Mouse (Mus musculus) kidney, embryonic 16.5 days (tissue): ENCODE results near the gene Cd180. TPM values are rescaled to one million over a fixed set of nuclear protein-coding genes. Genes with fewer than 3 reads are reported as not detected.
"Not testable (repeated sequence)": the region's sequence is repeated elsewhere in the genome, so short reads cannot be mapped to it uniquely, and the experiment has no call there.

Experiments used
- ATAC-seq: fragments of 200-750 bp; cut with Nextera tagmentation; 2 replicates; pipeline ENCODE4 v1.8.0; 2017; ENCODE audit warnings: moderate TSS enrichment; ENCODE audit not compliant: low FRiP score, low TSS enrichment
- H3K27ac ChIP-seq: fragments of 300-500 bp; sonication (generic); 2 replicates; pipeline ENCODE4 v1.5.1; 2014; ENCODE audit warnings: low read length
- H3K27me3 ChIP-seq: fragments of 300-500 bp; sonication (generic); 2 replicates; pipeline ENCODE4 v1.6.1; 2014; ENCODE audit warnings: low read length, control low read depth, mixed read lengths; ENCODE audit not compliant: insufficient read depth
- H3K36me3 ChIP-seq: fragments of 300-500 bp; sonication (generic); 2 replicates; pipeline ENCODE4 v1.6.1; 2014; ENCODE audit warnings: low read length, control low read depth, mixed read lengths; ENCODE audit not compliant: insufficient read depth
- H3K4me1 ChIP-seq: fragments of 300-500 bp; sonication (generic); 2 replicates; pipeline ENCODE4 v1.6.1; 2014; ENCODE audit warnings: low read length, control low read depth, mixed read lengths; ENCODE audit not compliant: insufficient read depth
- H3K4me2 ChIP-seq: fragments of 300-500 bp; sonication (generic); replicated peaks from 2 replicates; pipeline ENCODE4 v1.6.1; 2014; ENCODE audit warnings: low read depth, low read length
- H3K4me3 ChIP-seq: fragments of 300-500 bp; sonication (generic); 2 replicates; pipeline ENCODE4 v1.5.1; 2014; ENCODE audit warnings: mild to moderate bottlenecking, low read length
- H3K9ac ChIP-seq: fragments of 300-500 bp; sonication (generic); replicated peaks from 2 replicates; pipeline ENCODE4 v1.6.1; 2014; ENCODE audit warnings: low read length
- H3K9me3 ChIP-seq: fragments of 300-500 bp; sonication (generic); 2 replicates; pipeline ENCODE4 v1.6.1; 2016; ENCODE audit warnings: low read length, control low read depth
- WGBS: fragments of 180-500 bp; shearing (Covaris S2); extraction: QIAGEN DNeasy Blood & Tissue Kit; methylation state at CpG from one replicate; pipeline ENCODE4 v1.1.7; 2014; 5-methylcytosine and 5-hydroxymethylcytosine counted together
- polyA plus RNA-seq: library from polyadenylated mRNA; unstranded; fragments of >200 nt; fragmentation: Nextera tagmentation; extraction: Ambion mirVana; gene quantifications from 2 replicates; pipeline ENCODE4 v1.2.1, GENCODE M21; 2015

Gene Cd180
- polyA plus RNA-seq, 1 experiment from 2014 or later = 0.29 TPM

- ATAC-seq, H3K36me3 ChIP-seq, H3K4me1 ChIP-seq, H3K27me3 ChIP-seq, H3K9me3 ChIP-seq, H3K9ac ChIP-seq, H3K4me2 ChIP-seq, H3K27ac ChIP-seq, H3K4me3 ChIP-seq: not testable (repeated sequence)
- 72% methylated on average over 7 of the region's 7 CpGs for WGBS
Observed at GRCm38 (mm10) chr13:102728951-102729350, 35.6 kb downstream of the Cd180 start.

GRCm38 (mm10) chr13:102733063-102733462, 39.7 kb downstream of the Cd180 start:
- Histone ChIP-seq H3K36me3 (peaks cover 23% of the 10 kb centered on the region), H3K9me3 (no peaks in the 10 kb centered on the region), H3K9ac (no peak overlapping the region), H3K4me3 (no peak overlapping the region), H3K27me3 (no peaks in the 10 kb centered on the region), H3K4me1 (no peaks in the 10 kb centered on the region), H3K4me2 (no peak overlapping the region), H3K27ac (no peak overlapping the region)
- ATAC-seq = no peak
- 40% methylated on average over 2 of the region's 2 CpGs for WGBS

- H3K4me3 ChIP-seq = no peak overlapping the region
- no peaks in the 10 kb centered on the region for H3K4me1 ChIP-seq
- 81% methylated on average over 7 of the region's 7 CpGs for WGBS
- peaks cover 33% of the 10 kb centered on the region for H3K36me3 ChIP-seq
- H3K4me2 ChIP-seq = no peak overlapping the region
- no peak overlapping the region for H3K9ac ChIP-seq
- no peak overlapping the region for H3K27ac ChIP-seq
- no peak for ATAC-seq
- no peaks in the 10 kb centered on the region for H3K27me3 ChIP-seq
- H3K9me3 ChIP-seq = no peaks in the 10 kb centered on the region
Observed at GRCm38 (mm10) chr13:102737811-102738210, 44.5 kb downstream of the Cd180 start.

DNA sequence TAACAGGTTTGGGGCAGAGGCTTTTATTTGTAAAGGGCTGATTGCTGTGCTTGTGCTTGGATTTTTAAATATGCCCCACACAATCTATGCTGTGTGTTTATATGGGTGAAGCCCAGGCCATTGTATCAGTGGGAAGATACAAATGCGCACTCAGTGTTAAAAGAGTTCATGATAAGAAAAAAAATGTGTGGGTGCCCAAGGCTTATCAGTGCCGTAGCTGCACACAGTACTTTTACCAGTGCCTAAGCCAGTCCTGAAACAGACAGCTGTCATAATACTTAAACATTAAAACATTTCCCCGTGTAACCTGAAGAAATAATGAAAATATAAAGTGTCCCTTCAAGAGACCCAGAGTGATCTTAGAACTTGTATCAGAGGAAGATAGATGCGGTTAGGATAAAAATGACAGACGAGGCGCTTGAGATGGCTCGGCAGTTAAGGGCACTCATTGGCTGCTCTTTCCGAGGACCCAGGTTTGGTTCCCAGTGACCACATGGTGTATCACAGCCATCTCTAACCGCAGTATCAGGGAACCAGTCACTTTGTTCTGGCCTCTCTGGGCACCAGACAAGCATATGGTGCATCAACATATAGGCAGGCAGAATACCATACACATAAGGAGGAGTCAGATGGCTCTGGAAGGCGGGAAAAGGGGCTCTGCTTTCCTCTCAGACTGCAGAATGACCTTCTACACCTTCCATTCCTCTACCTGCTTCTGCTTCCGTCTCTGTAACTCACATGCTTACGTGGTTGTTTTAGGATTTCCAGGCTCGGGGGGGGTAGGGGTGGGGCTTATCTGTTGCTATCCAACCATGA, 46.6 kb downstream of the Cd180 start:
- H3K27me3 ChIP-seq = no peaks in the 10 kb centered on the region
- WGBS = 91% methylated on average over 13 of the region's 13 CpGs
- no peaks in the 10 kb centered on the region for H3K4me1 ChIP-seq
- no peak for ATAC-seq
- peaks cover 33% of the 10 kb centered on the region for H3K36me3 ChIP-seq
- H3K27ac ChIP-seq = no peak overlapping the region
- H3K9ac ChIP-seq = no peak overlapping the region
- no peak overlapping the region for H3K4me2 ChIP-seq
- no peak overlapping the region for H3K4me3 ChIP-seq
- H3K9me3 ChIP-seq = no peaks in the 10 kb centered on the region

DNA sequence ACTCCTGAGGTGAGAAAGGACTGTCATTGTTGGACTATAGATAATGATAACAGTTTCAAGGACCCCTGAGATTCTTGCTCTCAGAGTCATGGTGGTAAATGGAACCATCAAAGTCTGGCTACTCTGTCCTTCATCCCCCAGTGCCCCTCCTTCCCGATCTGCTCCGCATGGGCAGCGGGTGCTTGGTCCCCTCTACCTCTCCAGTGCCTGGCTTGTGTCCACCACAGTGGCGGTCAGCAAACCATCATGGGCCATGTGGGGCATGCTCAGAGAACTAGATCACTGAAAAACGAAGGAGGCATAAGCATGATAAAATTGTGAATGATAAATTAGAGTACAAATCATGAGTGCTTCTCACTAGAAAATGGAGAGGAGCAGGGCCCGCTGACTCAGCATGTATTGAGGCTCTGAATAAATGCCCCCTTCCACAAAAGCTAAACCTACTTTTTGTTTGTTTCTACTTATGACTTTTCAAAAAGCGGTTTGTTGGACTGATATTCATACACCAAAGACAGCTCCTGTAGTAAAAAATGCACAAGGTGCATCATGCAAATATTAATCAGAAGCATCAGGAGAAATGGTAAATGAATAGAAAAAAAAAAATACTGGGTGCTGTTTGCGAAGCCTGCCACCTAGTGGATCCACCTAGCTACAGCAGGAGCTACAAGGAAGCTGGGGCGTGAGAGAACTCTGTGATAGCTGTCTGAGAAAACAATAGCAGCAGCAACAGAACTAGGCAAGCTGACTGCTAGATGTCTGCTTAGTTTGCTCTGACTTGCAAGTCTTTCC, 51.3 kb downstream of the Cd180 start:
- Histone ChIP-seq H3K27me3 (no peaks in the 10 kb centered on the region), H3K9ac (no peak overlapping the region), H3K9me3 (no peaks in the 10 kb centered on the region), H3K4me3 (no peak overlapping the region), H3K4me1 (no peaks in the 10 kb centered on the region), H3K27ac (no peak overlapping the region), H3K4me2 (no peak overlapping the region), H3K36me3 (peaks cover 12% of the 10 kb centered on the region; the same call in 1 of the 2 replicates)
- ATAC-seq = 0 out of 2 replicates have a peak, but pooled peaks have one; percentile 15
- 69% methylated on average over 9 of the region's 9 CpGs for WGBS

DNA sequence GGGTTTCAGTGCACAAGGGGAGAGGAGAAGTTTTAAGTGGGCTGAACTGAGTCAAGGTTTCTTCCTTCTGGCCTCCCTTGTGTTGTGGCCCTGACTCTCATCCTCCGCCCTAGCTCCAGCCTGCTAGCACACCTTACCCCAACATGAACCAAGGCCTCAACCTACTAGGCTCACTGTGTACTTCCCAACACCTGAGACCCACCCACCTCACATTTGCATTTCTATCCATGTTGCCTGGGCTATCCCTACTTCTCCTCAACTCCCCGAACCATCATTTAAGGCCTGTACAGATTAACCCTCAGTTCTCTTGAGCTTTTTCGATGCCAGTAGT, 51.9 kb downstream of the Cd180 start:
- Histone ChIP-seq H3K4me3 (no peak overlapping the region), H3K4me1 (no peaks in the 10 kb centered on the region), H3K9me3 (no peaks in the 10 kb centered on the region), H3K36me3 (peaks cover 17% of the 10 kb centered on the region; the same call in 1 of the 2 replicates), H3K27ac (no peak overlapping the region), H3K4me2 (no peak overlapping the region), H3K27me3 (no peaks in the 10 kb centered on the region), H3K9ac (no peak overlapping the region)
- ATAC-seq = 0 out of 2 replicates have a peak, but pooled peaks have one; percentile 27
- 99% methylated on average over 3 of the region's 3 CpGs for WGBS

DNA sequence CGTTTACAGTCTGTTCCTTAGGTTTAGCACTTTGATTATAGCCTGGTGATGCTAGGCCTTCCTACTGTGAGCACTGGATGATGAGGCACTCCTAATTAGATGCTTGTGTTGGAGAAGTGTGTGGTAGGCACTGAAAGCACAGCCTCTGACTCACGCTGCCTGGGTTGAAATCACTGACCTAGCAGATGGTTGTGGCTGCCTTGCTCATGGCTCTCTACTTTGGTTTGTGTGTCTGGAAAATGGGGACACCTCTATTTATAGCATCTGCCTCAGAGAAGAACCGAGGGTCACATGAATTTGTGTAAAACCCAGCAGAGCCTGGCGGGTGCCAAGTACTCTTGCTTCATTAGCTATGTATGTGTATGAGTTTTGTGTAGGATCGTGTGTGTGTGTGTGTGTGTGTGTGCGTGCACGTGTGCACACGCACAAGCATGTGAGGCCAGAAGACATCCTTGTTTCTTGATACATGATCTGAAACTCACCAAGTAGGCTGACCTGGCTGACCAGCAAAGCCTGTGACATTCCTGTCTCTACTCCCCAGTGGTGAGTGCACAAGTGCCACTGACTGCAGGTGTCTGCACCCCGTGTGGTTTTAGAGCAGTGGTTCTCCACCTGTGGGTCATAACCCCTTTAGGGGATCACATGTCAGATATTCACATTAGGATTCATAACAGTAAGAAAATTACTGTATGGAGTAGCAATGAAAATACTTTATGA, 52.4 kb downstream of the Cd180 start:
- Histone ChIP-seq H3K4me3 (no peak overlapping the region), H3K4me2 (no peak overlapping the region), H3K27me3 (no peaks in the 10 kb centered on the region), H3K9me3 (no peaks in the 10 kb centered on the region), H3K4me1 (no peaks in the 10 kb centered on the region), H3K27ac (no peak overlapping the region), H3K36me3 (peaks cover 19% of the 10 kb centered on the region; the same call in 1 of the 2 replicates), H3K9ac (no peak overlapping the region)
- 87% methylated on average over 9 of the region's 9 CpGs for whole genome bisulfite sequencing
- ATAC-seq = 0 out of 2 replicates have a peak, but pooled peaks have one; percentile 35

DNA sequence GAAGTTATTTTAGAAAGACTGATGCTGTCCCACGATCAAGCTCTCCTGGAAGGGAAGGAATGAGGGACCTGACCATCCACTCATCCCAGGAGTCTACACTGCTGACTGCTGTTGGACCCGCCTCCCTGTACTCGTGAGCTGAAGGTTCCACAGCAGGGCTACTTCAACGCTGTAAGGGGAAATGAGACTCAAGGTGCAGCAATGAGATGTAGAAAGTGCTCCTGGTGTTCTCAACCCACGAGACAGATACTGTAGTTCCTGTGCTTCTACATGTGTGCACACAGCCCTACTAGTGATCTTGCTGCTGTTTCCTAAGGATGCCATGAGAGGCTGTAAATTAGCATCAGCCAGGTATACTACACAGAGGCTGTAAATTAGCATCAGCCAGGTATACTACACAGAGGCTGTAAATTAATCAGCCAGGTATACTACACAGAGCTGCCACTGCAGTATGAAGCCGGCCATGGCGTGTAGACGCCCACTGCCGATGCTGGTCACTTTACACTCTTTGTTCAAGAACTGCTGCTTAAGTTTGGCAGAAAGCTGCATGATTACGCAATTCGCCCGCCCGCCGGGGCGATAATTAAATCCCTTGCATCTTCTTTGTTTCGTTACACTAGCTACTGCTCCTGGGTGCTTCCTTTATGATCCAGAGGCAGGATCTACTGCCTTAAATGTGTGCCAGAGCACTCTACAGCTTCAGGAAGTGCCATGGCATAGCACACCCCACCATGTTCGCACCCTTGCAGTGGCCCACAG, 53.6 kb downstream of the Cd180 start:
- no peak overlapping the region for H3K27ac ChIP-seq
- H3K9me3 ChIP-seq = no peaks in the 10 kb centered on the region
- H3K4me3 ChIP-seq = no peak overlapping the region
- ATAC-seq = no peak
- H3K4me2 ChIP-seq = no peak overlapping the region
- no peak overlapping the region for H3K9ac ChIP-seq
- H3K36me3 ChIP-seq = peaks cover 23% of the 10 kb centered on the region
- H3K4me1 ChIP-seq = no peaks in the 10 kb centered on the region
- 90% methylated on average over 17 of the region's 17 CpGs for WGBS
- H3K27me3 ChIP-seq = no peaks in the 10 kb centered on the region

- no peaks in the 10 kb centered on the region for H3K27me3 ChIP-seq
- 39% methylated on average over 6 of the region's 6 CpGs for WGBS
- H3K9me3 ChIP-seq = no peaks in the 10 kb centered on the region
- no peak overlapping the region for H3K9ac ChIP-seq
- H3K36me3 ChIP-seq = peaks cover 23% of the 10 kb centered on the region
- H3K4me2 ChIP-seq = no peak overlapping the region
- no peak overlapping the region for H3K27ac ChIP-seq
- no peak overlapping the region for H3K4me3 ChIP-seq
- no peak for ATAC-seq
- peaks cover 4% of the 10 kb centered on the region; the same call in 1 of the 2 replicates for H3K4me1 ChIP-seq
Observed at GRCm38 (mm10) chr13:102749194-102749593, 55.8 kb downstream of the Cd180 start.
